Mouse (Mus musculus) CD4-positive, CD25-positive, alpha-beta regulatory T cell, adult 4 months (primary cell): ENCODE data around the gene Prss16. TPM values are rescaled to one million over a fixed set of nuclear protein-coding genes. Genes with fewer than 3 reads are reported as not detected.

Source experiments
- ATAC-seq: one replicate; pipeline ENCODE4 v1.8.0; 2017
- polyA plus RNA-seq, 2 experiments: library from polyadenylated mRNA; unstranded; fragments of 100-300 nt; shearing (Covaris generic); gene quantifications; one replicate each; pipeline ENCODE4 v1.2.1; 2017

Prss16 gene
- polyA plus RNA-seq, 2 experiments from 2014 or later, result 0.74 TPM; not detected in 1

- no peak for ATAC-seq
These were observed 39.7 kb downstream of the Prss16 start for GRCm38 (mm10) chr13:21969816-21970215.

- no peak for ATAC-seq
These were observed 40.3 kb downstream of the Prss16 start for GRCm38 (mm10) chr13:21969269-21969668.

Other genes with a start within 250 kb of the Prss16 start
- gene Hist1h1b, start 229.1 kb downstream of the Prss16 start, polyA plus RNA-seq, result 1 to 10 TPM; 3.6 to 5.1 TPM
- gene Hist1h3i, start 226.4 kb downstream of the Prss16 start, polyA plus RNA-seq, result not detected
- gene Hist1h2an, start 222.5 kb downstream of the Prss16 start, polyA plus RNA-seq, result 1 to 10 TPM in 1 of 2 experiments, not detected in 1; 8.0 TPM
- not detected for gene Hist1h2bp, start 222.3 kb downstream of the Prss16 start, polyA plus RNA-seq
- gene Hist1h2bq, start 199.5 kb downstream of the Prss16 start, polyA plus RNA-seq, result 1 to 10 TPM; 4.9 to 6.4 TPM
- gene Hist1h2ao, start 199.3 kb downstream of the Prss16 start, polyA plus RNA-seq, result not detected
- 10 to 100 TPM in 1 of 2 experiments, not detected in 1; 21.4 TPM for gene Hist1h4m, start 198.0 kb downstream of the Prss16 start, polyA plus RNA-seq
- gene Hist1h4n, start 177.5 kb downstream of the Prss16 start, polyA plus RNA-seq, result 10 to 100 TPM in 1 of 2 experiments, not detected in 1; 12.8 TPM
- gene Hist1h2ap, start 176.2 kb downstream of the Prss16 start, polyA plus RNA-seq, result 100 to 1,000 TPM in 1 of 2 experiments, 10 to 100 TPM in 1; 94.5 to 115 TPM
- gene Hist1h2br, start 176.0 kb downstream of the Prss16 start, polyA plus RNA-seq, result 1 to 10 TPM; 4.7 to 6.5 TPM
- gene Zfp184, start 64.6 kb downstream of the Prss16 start, polyA plus RNA-seq, result under 1 TPM in 1 of 2 experiments, not detected in 1; 0.37 TPM
- gene Pom121l2, start 28.5 kb downstream of the Prss16 start, polyA plus RNA-seq, result not detected
- gene Hist1h2ah, start 25.8 kb upstream of the Prss16 start, polyA plus RNA-seq, result not detected
- gene Hist1h2bk, start 26.1 kb upstream of the Prss16 start, polyA plus RNA-seq, result 1 to 10 TPM in 1 of 2 experiments, not detected in 1; 4.8 TPM
- 1 to 10 TPM; 5.4 to 6.7 TPM for gene Hist1h4i, start 31.6 kb upstream of the Prss16 start, polyA plus RNA-seq
- not detected for gene Hist1h2ag, start 33.2 kb upstream of the Prss16 start, polyA plus RNA-seq
- gene Hist1h2bj, start 33.5 kb upstream of the Prss16 start, polyA plus RNA-seq, result 1 to 10 TPM; 3.8 to 9.5 TPM
- not detected for gene Vmn1r188, start 74.7 kb upstream of the Prss16 start, polyA plus RNA-seq
- gene Vmn1r189, start 96.1 kb upstream of the Prss16 start, polyA plus RNA-seq, result not detected
- not detected for gene Vmn1r191, start 174.2 kb upstream of the Prss16 start, polyA plus RNA-seq
- not detected for gene Vmn1r192, start 181.4 kb upstream of the Prss16 start, polyA plus RNA-seq
- gene Vmn1r193, start 213.4 kb upstream of the Prss16 start, polyA plus RNA-seq, result not detected
- not detected for gene Vmn1r194, start 234.5 kb upstream of the Prss16 start, polyA plus RNA-seq